Mouse (Mus musculus) limb, embryonic 14.5 days (tissue): Measurements from ENCODE around the gene Pgm5. TPM values are rescaled to one million over a fixed set of nuclear protein-coding genes. Genes with fewer than 3 reads are reported as not detected.

Experiments used
- ATAC-seq: fragments of 200-750 bp; cut with Nextera tagmentation; 2 replicates; pipeline ENCODE4 v1.8.0; 2017; ENCODE audit warnings: low read depth, moderate number of reproducible peaks, moderate TSS enrichment; ENCODE audit not compliant: low FRiP score
- DNase-seq: peaks from one replicate; pipeline ENCODE4 v3.0.0-alpha.2; 2015; ENCODE audit warnings: low spot score
- H3K27ac ChIP-seq: fragments of 300-500 bp; sonication (generic); replicated peaks from 2 replicates; pipeline ENCODE4 v1.5.1; 2014; ENCODE audit warnings: low read depth, mild to moderate bottlenecking, low read length, moderate library complexity, mixed read lengths
- H3K27me3 ChIP-seq: fragments of 300-500 bp; sonication (generic); 2 replicates; pipeline ENCODE4 v1.6.1; 2014; ENCODE audit warnings: low read length, mixed read lengths; ENCODE audit not compliant: control insufficient read depth, insufficient read depth
- H3K36me3 ChIP-seq: fragments of 300-500 bp; sonication (generic); 2 replicates; pipeline ENCODE4 v1.6.1; 2014; ENCODE audit warnings: mild to moderate bottlenecking, low read length, moderate library complexity, mixed read lengths; ENCODE audit not compliant: control insufficient read depth, insufficient read depth
- H3K4me1 ChIP-seq: fragments of 300-500 bp; sonication (generic); 2 replicates; pipeline ENCODE4 v1.6.1; 2014; ENCODE audit warnings: antibody characterized with exemption, low read length, mixed read lengths; ENCODE audit not compliant: control insufficient read depth, insufficient read depth
- H3K4me2 ChIP-seq: fragments of 300-500 bp; sonication (generic); replicated peaks from 2 replicates; pipeline ENCODE4 v1.6.1; 2014; ENCODE audit warnings: low read depth, mild to moderate bottlenecking, low read length, moderate library complexity; ENCODE audit not compliant: severe bottlenecking
- H3K4me3 ChIP-seq: fragments of 300-500 bp; sonication (generic); replicated peaks from 2 replicates; pipeline ENCODE4 v1.5.1; 2014; ENCODE audit warnings: low read length
- H3K9ac ChIP-seq: fragments of 300-500 bp; sonication (generic); 2 replicates; pipeline ENCODE4 v1.6.1; 2014; ENCODE audit warnings: mild to moderate bottlenecking, low read depth, low read length, moderate library complexity; ENCODE audit not compliant: severe bottlenecking
- H3K9me3 ChIP-seq: fragments of 300-500 bp; sonication (generic); 2 replicates; pipeline ENCODE4 v1.6.1; 2016; ENCODE audit warnings: low read length; ENCODE audit not compliant: control insufficient read depth
- POLR2A ChIP-seq: fragments of 200-500 bp; IDR thresholded peaks from 2 replicates; pipeline ENCODE4 v1.8.0; 2012; ENCODE audit warnings: inconsistent platforms, mild to moderate bottlenecking, moderate library complexity, borderline replicate concordance; ENCODE audit not compliant: insufficient read depth, insufficient read length; ENCODE audit errors: extremely low read depth
- WGBS: fragments of 180-500 bp; shearing (Covaris S2); extraction: QIAGEN DNeasy Blood & Tissue Kit; methylation state at CpG from one replicate; pipeline ENCODE4 v1.1.7; 2014; 5-methylcytosine and 5-hydroxymethylcytosine counted together
- polyA plus RNA-seq, 2 experiments: library from polyadenylated mRNA; depleted of rRNA in 1 of 2; stranded (reverse) in 1 of 2; unstranded in 1 of 2; fragments of >200 nt; fragmentation: Nextera tagmentation in 1 of 2; extraction: Ambion mirVana in 1 of 2; gene quantifications; 2 replicates each; pipeline versions ENCODE4 v1.2.1 to v1.2.3; 2012 to 2014

Pgm5 gene
- polyA plus RNA-seq (2012; rRNA removed) (16.0 and 18.2 TPM in 2 replicates), polyA plus RNA-seq (2014; fragmentation: Nextera tagmentation; extraction: Ambion mirVana) (2.6 and 2.8 TPM in 2 replicates)

DNA sequence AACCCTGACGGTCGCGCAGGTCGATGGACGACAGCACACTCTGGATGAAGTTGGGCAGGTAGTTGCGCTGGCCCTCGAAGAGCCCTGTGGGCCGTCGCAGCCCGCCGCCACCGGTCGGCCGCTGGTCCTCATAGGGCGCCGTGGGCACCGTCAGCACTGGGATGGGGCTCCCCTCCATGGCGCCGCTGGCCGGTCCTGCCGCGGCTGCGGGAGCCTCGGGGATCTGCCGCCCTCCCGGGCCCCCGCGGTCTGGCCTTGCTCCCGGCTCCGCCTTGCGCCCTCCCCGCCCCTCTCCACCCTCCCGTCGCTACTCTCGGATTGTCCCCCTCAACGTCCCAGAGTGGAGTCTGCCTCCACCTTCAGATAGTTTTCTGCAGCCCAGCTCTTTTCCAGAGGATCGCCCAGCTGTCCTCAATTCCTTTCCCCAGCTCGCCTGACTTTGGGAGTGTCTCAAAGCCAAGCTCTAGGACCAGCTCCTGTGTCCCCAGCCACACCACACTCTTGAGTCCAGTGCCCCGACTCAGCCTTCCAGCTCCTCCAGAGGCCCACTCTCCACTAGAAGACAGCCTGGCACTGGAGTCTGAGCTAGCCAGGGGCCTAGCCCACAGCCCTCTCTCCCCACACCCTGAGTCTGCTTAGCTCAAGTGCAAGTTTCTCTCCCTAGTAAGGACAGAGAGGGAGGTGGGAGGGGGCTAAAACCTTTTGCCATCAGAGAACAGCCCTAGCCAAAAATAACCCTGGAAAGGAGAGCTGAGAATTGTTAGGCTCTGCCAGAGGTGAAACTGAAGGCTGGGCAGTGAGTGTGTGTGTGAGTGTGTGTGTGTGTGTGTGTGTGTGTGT lies at the start of gene Pgm5:
TSS of gene Pgm5 (minus strand) at position 244 of the 840 bp plus-strand sequence.
- H3K4me2 ChIP-seq: peak within 1 kb of the TSS; percentile 79
- WGBS: under 1% methylated on average over 20 of the region's 39 CpGs
- ATAC-seq (peak; percentile 85), DNase-seq (peak; percentile 45)
- H3K27me3 ChIP-seq: peaks cover 15% of the 10 kb centered on the region
- no peak for TF ChIP-seq POLR2A
- H3K27ac ChIP-seq: no peak within 1 kb of the TSS
- no peaks in the 10 kb centered on the region for H3K36me3 ChIP-seq
- H3K4me3 ChIP-seq: peak within 1 kb of the TSS; percentile 51
- H3K9me3 ChIP-seq: no peaks in the 10 kb centered on the region
- 0 out of 2 replicates have a peak, but pooled peaks cover 6% of the 10 kb centered on the region for H3K4me1 ChIP-seq
- H3K9ac ChIP-seq: peak within 1 kb of the TSS; percentile 64

DNA sequence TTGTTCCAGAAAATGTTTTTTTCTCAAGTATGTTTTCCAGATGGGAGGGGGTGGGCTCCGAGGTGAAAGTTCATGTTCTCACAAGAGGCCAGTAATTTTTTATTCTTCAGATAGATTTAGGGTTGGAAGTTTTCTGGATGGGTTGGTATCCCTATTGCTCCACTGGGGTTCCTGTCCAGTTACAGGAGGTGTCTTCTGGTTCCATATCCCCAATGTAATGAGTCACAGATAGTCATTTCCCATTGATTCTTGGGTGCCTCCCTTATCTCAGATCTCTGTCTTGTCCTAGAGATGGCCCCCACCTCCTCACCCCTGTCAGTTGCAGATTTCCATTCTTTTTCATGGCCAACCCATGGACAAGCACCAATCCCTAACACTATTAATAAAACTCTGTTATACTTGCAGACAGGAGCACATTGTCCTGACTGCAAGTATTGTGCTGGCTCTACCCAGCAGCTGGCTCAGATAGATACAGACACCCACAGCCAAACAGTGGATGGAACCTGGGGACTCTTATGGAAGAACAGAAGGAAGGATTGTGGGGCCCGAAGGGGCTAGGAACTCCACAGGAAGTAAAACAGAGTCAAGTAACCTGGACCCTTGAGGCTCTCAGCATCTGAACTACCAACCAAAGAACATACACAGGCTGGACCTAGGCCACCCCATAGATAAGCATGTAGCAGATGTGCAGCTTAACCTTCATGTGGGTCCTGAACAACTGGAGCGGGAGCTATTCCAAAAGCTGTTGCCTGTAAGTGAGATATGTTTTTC lies 46.9 kb upstream of the Pgm5 start:
- H3K27ac ChIP-seq: no peak overlapping the region
- H3K27me3 ChIP-seq: peaks cover 10% of the 10 kb centered on the region; the same call in 1 of the 2 replicates
- 93% methylated on average over 3 of the region's 3 CpGs for WGBS
- no peaks in the 10 kb centered on the region for H3K36me3 ChIP-seq
- H3K4me1 ChIP-seq: no peaks in the 10 kb centered on the region
- H3K9ac ChIP-seq: no peak overlapping the region
- DNase-seq (no peak), ATAC-seq (no peak)
- H3K4me3 ChIP-seq: no peak overlapping the region
- no peaks in the 10 kb centered on the region for H3K9me3 ChIP-seq
- H3K4me2 ChIP-seq: no peak overlapping the region
- TF ChIP-seq POLR2A: no peak

DNA sequence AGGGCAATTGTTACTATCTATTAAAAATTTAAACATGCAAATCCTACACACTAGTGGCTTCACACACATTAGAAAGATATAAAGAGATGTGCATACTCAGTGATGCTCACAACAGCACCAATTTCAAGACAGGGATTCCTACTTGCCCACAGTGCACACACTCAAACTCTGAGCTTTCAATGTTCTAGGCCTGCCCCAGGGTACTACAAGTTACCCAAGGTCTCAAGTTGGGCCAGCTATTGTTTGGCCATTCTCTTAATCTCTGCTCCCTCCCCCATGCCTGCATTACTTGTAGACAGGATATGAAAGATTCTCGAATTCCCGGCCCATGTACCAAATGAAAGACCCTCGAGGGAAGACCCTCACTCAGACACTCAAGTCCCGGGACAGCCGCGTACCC lies 46.0 kb upstream of the Pgm5 start:
- no peak for TF ChIP-seq POLR2A
- H3K4me3 ChIP-seq: no peak overlapping the region
- no peaks in the 10 kb centered on the region for H3K4me1 ChIP-seq
- no peaks in the 10 kb centered on the region for H3K9me3 ChIP-seq
- no peak overlapping the region for H3K27ac ChIP-seq
- no peak for DNase-seq
- WGBS: 82% methylated on average over 3 of the region's 6 CpGs
- no peaks in the 10 kb centered on the region for H3K36me3 ChIP-seq
- H3K9ac ChIP-seq: no peak overlapping the region
- no peak overlapping the region for H3K4me2 ChIP-seq
- peaks cover 19% of the 10 kb centered on the region for H3K27me3 ChIP-seq
- no peak for ATAC-seq

DNA sequence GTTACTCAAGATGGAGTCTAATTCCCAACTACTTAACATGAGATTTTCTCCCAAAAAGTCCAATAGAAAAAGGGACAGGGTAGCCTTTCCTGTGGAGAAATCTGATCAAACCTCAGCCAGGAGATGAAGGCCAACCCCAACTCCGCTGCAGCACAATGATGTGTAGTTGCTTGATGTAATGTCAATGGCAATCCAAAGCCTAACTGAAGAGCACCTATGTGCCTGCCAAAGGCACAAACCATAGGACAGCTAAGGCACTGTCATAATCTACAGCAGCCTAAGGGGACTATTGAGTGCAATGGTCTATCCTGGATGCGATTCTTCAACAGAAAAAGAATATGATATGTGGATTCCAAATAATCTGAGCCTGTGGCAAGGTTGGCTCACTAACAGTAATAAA lies 41.2 kb upstream of the Pgm5 start:
- no peak overlapping the region for H3K27ac ChIP-seq
- H3K9ac ChIP-seq: no peak overlapping the region
- H3K27me3 ChIP-seq: peaks cover 63% of the 10 kb centered on the region
- H3K4me3 ChIP-seq: no peak overlapping the region
- ATAC-seq: no peak
- TF ChIP-seq POLR2A: no peak
- no peaks in the 10 kb centered on the region for H3K9me3 ChIP-seq
- no peaks in the 10 kb centered on the region for H3K36me3 ChIP-seq
- H3K4me1 ChIP-seq: peaks cover 8% of the 10 kb centered on the region
- DNase-seq: no peak
- WGBS: 57% methylated on average over 2 of the region's 2 CpGs
- H3K4me2 ChIP-seq: no peak overlapping the region

DNA sequence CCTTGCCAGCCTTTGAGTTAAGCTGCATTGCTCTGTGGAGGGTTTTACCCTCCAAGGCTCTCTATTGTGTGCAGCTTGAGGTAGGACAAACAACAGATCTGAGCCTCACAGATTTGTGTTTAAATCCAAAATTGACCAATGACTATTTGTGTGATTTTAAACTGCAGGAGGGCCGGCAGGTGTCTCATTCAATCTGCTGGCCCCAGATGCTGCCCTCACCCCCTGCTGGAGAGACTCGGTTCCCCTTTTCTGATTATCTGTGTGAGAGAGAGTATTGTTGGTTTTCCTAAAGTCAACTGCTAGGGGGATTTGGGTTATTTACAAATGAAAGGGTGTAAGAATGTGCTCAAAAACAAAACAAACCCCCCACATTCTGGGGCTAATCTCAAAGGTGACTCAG lies 40.6 kb upstream of the Pgm5 start:
- Histone ChIP-seq H3K27me3 (peaks cover 69% of the 10 kb centered on the region), H3K9ac (no peak overlapping the region), H3K9me3 (no peaks in the 10 kb centered on the region), H3K4me3 (no peak overlapping the region), H3K27ac (no peak overlapping the region), H3K36me3 (no peaks in the 10 kb centered on the region), H3K4me2 (no peak overlapping the region), H3K4me1 (peaks cover 10% of the 10 kb centered on the region)
- no peak for ATAC-seq
- TF ChIP-seq POLR2A: no peak
- DNase-seq: no peak
- WGBS: 5% methylated on average over 2 of the region's 2 CpGs
